Mouse (Mus musculus): ENCODE data around the gene Gm20721. TPM values are rescaled to one million over a fixed set of nuclear protein-coding genes. Genes with fewer than 3 reads are reported as not detected.
"Not testable (repeated sequence)": the region's sequence is repeated elsewhere in the genome, so short reads cannot be mapped to it uniquely, and the experiment has no call there.

Gm20721 gene
- polyA plus RNA-seq, 1 experiment, result 15.6 TPM

GRCm38 (mm10) chr2:174316661-174317060 is 29.9 kb downstream of the Gm20721 start:
- H3K27ac ChIP-seq (replicated peaks; ENCODE audit: low read depth, low read length), result no peak overlapping the region
- no peak overlapping the region for H3K4me3 ChIP-seq (ENCODE audit: insufficient read depth, low read depth, low read length)
- H3K4me1 ChIP-seq (ENCODE audit: control insufficient read depth, insufficient read depth, insufficient read length, low read length), result no peaks in the 10 kb centered on the region

- not testable (repeated sequence) for H3K4me3 ChIP-seq (ENCODE audit: insufficient read depth, low read depth, low read length); H3K27ac ChIP-seq (replicated peaks; ENCODE audit: low read depth, low read length); H3K4me1 ChIP-seq (ENCODE audit: control insufficient read depth, insufficient read depth, insufficient read length, low read length)
These were observed 31.1 kb downstream of the Gm20721 start for GRCm38 (mm10) chr2:174315445-174315844.

- H3K27ac ChIP-seq (replicated peaks; ENCODE audit: low read depth, low read length), result no peak overlapping the region
- no peak overlapping the region for H3K4me3 ChIP-seq (ENCODE audit: insufficient read depth, low read depth, low read length)
- H3K4me1 ChIP-seq (ENCODE audit: control insufficient read depth, insufficient read depth, insufficient read length, low read length), result no peaks in the 10 kb centered on the region
These were observed 33.9 kb downstream of the Gm20721 start for GRCm38 (mm10) chr2:174312661-174313060.

GRCm38 (mm10) chr2:174312118-174312647 is 34.3 kb downstream of the Gm20721 start:
- Histone ChIP-seq H3K4me3 (ENCODE audit: insufficient read depth, low read depth, low read length) (no peak overlapping the region), H3K4me1 (ENCODE audit: control insufficient read depth, insufficient read depth, insufficient read length, low read length) (no peaks in the 10 kb centered on the region), H3K27ac (replicated peaks; ENCODE audit: low read depth, low read length) (no peak overlapping the region)

GRCm38 (mm10) chr2:174311613-174312012 is 34.9 kb downstream of the Gm20721 start:
- H3K27ac ChIP-seq (replicated peaks; ENCODE audit: low read depth, low read length), result no peak overlapping the region
- no peaks in the 10 kb centered on the region for H3K4me1 ChIP-seq (ENCODE audit: control insufficient read depth, insufficient read depth, insufficient read length, low read length)
- no peak overlapping the region for H3K4me3 ChIP-seq (ENCODE audit: insufficient read depth, low read depth, low read length)

GRCm38 (mm10) chr2:174310913-174311514 is 35.5 kb downstream of the Gm20721 start:
- Histone ChIP-seq H3K27ac (replicated peaks; ENCODE audit: low read depth, low read length) (no peak overlapping the region), H3K4me3 (ENCODE audit: insufficient read depth, low read depth, low read length) (no peak overlapping the region), H3K4me1 (ENCODE audit: control insufficient read depth, insufficient read depth, insufficient read length, low read length) (no peaks in the 10 kb centered on the region)

GRCm38 (mm10) chr2:174307903-174308302 is 38.6 kb downstream of the Gm20721 start:
- H3K4me3 ChIP-seq (ENCODE audit: insufficient read depth, low read depth, low read length), result no peak overlapping the region
- H3K4me1 ChIP-seq (ENCODE audit: control insufficient read depth, insufficient read depth, insufficient read length, low read length), result no peaks in the 10 kb centered on the region
- H3K27ac ChIP-seq (replicated peaks; ENCODE audit: low read depth, low read length), result no peak overlapping the region

GRCm38 (mm10) chr2:174305646-174306045 is 40.9 kb downstream of the Gm20721 start:
- no peak overlapping the region for H3K27ac ChIP-seq (replicated peaks; ENCODE audit: low read depth, low read length)
- H3K4me3 ChIP-seq (ENCODE audit: insufficient read depth, low read depth, low read length), result no peak overlapping the region
- no peaks in the 10 kb centered on the region for H3K4me1 ChIP-seq (ENCODE audit: control insufficient read depth, insufficient read depth, insufficient read length, low read length)

- Histone ChIP-seq H3K4me1 (ENCODE audit: control insufficient read depth, insufficient read depth, insufficient read length, low read length) (no peaks in the 10 kb centered on the region; the same call in 1 of the 2 replicates), H3K27ac (replicated peaks; ENCODE audit: low read depth, low read length) (no peak overlapping the region), H3K4me3 (ENCODE audit: insufficient read depth, low read depth, low read length) (no peak overlapping the region)
These were observed 44.0 kb downstream of the Gm20721 start for GRCm38 (mm10) chr2:174302526-174302925.

- Histone ChIP-seq H3K4me1 (ENCODE audit: control insufficient read depth, insufficient read depth, insufficient read length, low read length) (no peaks in the 10 kb centered on the region; the same call in 1 of the 2 replicates), H3K27ac (replicated peaks; ENCODE audit: low read depth, low read length) (no peak overlapping the region), H3K4me3 (ENCODE audit: insufficient read depth, low read depth, low read length) (no peak overlapping the region)
These were observed 45.8 kb downstream of the Gm20721 start for GRCm38 (mm10) chr2:174300666-174301065.

- H3K27ac ChIP-seq (replicated peaks; ENCODE audit: low read depth, low read length), result no peak overlapping the region
- H3K4me3 ChIP-seq (ENCODE audit: insufficient read depth, low read depth, low read length), result no peak overlapping the region
- no peaks in the 10 kb centered on the region; the same call in 1 of the 2 replicates for H3K4me1 ChIP-seq (ENCODE audit: control insufficient read depth, insufficient read depth, insufficient read length, low read length)
These were observed 46.3 kb downstream of the Gm20721 start for GRCm38 (mm10) chr2:174300186-174300585.

- no peak overlapping the region for H3K27ac ChIP-seq (replicated peaks; ENCODE audit: low read depth, low read length)
- H3K4me1 ChIP-seq (ENCODE audit: control insufficient read depth, insufficient read depth, insufficient read length, low read length), result no peaks in the 10 kb centered on the region; the same call in 1 of the 2 replicates
- no peak overlapping the region for H3K4me3 ChIP-seq (ENCODE audit: insufficient read depth, low read depth, low read length)
These were observed 46.7 kb downstream of the Gm20721 start for GRCm38 (mm10) chr2:174299771-174300160.

GRCm38 (mm10) chr2:174299091-174299770 is 47.3 kb downstream of the Gm20721 start:
- Histone ChIP-seq H3K4me3 (ENCODE audit: insufficient read depth, low read depth, low read length) (no peak overlapping the region), H3K27ac (replicated peaks; ENCODE audit: low read depth, low read length) (no peak overlapping the region), H3K4me1 (ENCODE audit: control insufficient read depth, insufficient read depth, insufficient read length, low read length) (no peaks in the 10 kb centered on the region; the same call in 1 of the 2 replicates)

- no peaks in the 10 kb centered on the region; the same call in 1 of the 2 replicates for H3K4me1 ChIP-seq (ENCODE audit: control insufficient read depth, insufficient read depth, insufficient read length, low read length)
- H3K27ac ChIP-seq (replicated peaks; ENCODE audit: low read depth, low read length), result no peak overlapping the region
- no peak overlapping the region for H3K4me3 ChIP-seq (ENCODE audit: insufficient read depth, low read depth, low read length)
These were observed 48.0 kb downstream of the Gm20721 start for GRCm38 (mm10) chr2:174298471-174298870.

GRCm38 (mm10) chr2:174297851-174298250 is 48.7 kb downstream of the Gm20721 start:
- Histone ChIP-seq H3K4me1 (ENCODE audit: control insufficient read depth, insufficient read depth, insufficient read length, low read length) (no peaks in the 10 kb centered on the region; the same call in 1 of the 2 replicates), H3K27ac (replicated peaks; ENCODE audit: low read depth, low read length) (no peak overlapping the region), H3K4me3 (ENCODE audit: insufficient read depth, low read depth, low read length) (no peak overlapping the region)

All from brown adipose tissue, adult 24 weeks (tissue).